Mouse (Mus musculus): ENCODE data around the gene Polr2l.

- TF ChIP-seq CTCF (IDR thresholded peaks at IDR 0.05; ENCODE audit: low read depth) (peak; percentile 65), EP300 (IDR thresholded peaks at IDR 0.05; ENCODE audit: low read depth) (no peak)
These were observed 6.8 kb upstream of the Polr2l start for GRCm38 (mm10) chr7:141481498-141482401.

Measured in liver, embryonic 14.5 days (tissue).